Mouse (Mus musculus): Measurements from ENCODE around the gene Psme2. TPM values are rescaled to one million over a fixed set of nuclear protein-coding genes. Genes with fewer than 3 reads are reported as not detected.

The Psme2 gene
- polyA plus RNA-seq, 1 experiment from 2014 or later: 286 TPM

DNA sequence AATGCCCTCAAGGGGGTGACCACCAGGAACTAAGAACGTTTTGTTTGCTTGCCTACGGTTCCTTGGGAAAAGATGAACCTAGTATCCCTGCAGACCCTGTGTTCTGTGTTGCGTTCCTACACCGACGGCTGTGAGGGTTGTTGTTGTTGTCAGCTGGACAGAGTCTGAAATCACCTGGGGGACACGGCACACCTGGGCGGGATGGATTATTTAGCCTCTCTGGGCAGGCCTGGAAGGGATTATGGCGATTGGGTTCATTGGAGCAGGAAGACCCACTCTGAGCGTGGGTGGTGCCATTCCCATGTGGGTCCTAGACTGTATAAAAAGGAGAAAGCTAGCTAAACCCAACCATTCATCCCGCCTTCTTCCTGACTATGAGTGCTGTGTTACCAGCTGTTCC is 29.1 kb downstream of the Psme2 start:
- ATAC-seq (replicated peaks; ENCODE audit: low FRiP score, low read depth): no peak
- Histone ChIP-seq H3K36me3 (ENCODE audit: insufficient read depth, low read length) (peaks cover 29% of the 10 kb centered on the region), H3K4me3 (replicated peaks; ENCODE audit: low read depth, low read length) (no peak overlapping the region), H3K27me3 (ENCODE audit: insufficient read depth, low read length) (no peaks in the 10 kb centered on the region), H3K27ac (peak overlapping the region; percentile 79), H3K4me1 (replicated peaks; ENCODE audit: insufficient read depth, low read length) (peaks cover 9% of the 10 kb centered on the region; the same call in 1 of the 2 replicates), H3K4me2 (ENCODE audit: low read length) (peak overlapping the region; percentile 85), H3K9ac (ENCODE audit: low read depth, low read length) (no peak overlapping the region), H3K9me3 (replicated peaks; ENCODE audit: low read length) (no peaks in the 10 kb centered on the region)
- TF ChIP-seq CTCF (IDR thresholded peaks at IDR 0.05; ENCODE audit: low read depth): no peak
- 69% methylated on average over 10 of the region's 10 CpGs for WGBS
- no peak for DNase-seq (ENCODE audit: low spot score)

- Histone ChIP-seq H3K27me3 (ENCODE audit: insufficient read depth, low read length) (no peaks in the 10 kb centered on the region), H3K9ac (ENCODE audit: low read depth, low read length) (peak within 1 kb of the TSS; percentile 86), H3K27ac (peak within 1 kb of the TSS; percentile 100), H3K36me3 (ENCODE audit: insufficient read depth, low read length) (peaks cover 15% of the 10 kb centered on the region), H3K9me3 (replicated peaks; ENCODE audit: low read length) (no peaks in the 10 kb centered on the region), H3K4me2 (ENCODE audit: low read length) (peak within 1 kb of the TSS; percentile 85), H3K4me1 (replicated peaks; ENCODE audit: insufficient read depth, low read length) (peaks cover 9% of the 10 kb centered on the region; the same call in 1 of the 2 replicates), H3K4me3 (replicated peaks; ENCODE audit: low read depth, low read length) (peak within 1 kb of the TSS; percentile 68)
- TF ChIP-seq CTCF (IDR thresholded peaks at IDR 0.05; ENCODE audit: low read depth): no peak
- ATAC-seq (replicated peaks; ENCODE audit: low FRiP score, low read depth): peak; percentile 94
- under 1% methylated on average over 51 of the region's 51 CpGs for WGBS
- DNase-seq (ENCODE audit: low spot score): peak; percentile 99
These were observed 30.5 kb downstream of the Psme2 start, which contains the start of gene A730061H03Rik for GRCm38 (mm10) chr14:55560202-55561073. A730061H03Rik (minus strand) TSS chr14:55560406.

DNA sequence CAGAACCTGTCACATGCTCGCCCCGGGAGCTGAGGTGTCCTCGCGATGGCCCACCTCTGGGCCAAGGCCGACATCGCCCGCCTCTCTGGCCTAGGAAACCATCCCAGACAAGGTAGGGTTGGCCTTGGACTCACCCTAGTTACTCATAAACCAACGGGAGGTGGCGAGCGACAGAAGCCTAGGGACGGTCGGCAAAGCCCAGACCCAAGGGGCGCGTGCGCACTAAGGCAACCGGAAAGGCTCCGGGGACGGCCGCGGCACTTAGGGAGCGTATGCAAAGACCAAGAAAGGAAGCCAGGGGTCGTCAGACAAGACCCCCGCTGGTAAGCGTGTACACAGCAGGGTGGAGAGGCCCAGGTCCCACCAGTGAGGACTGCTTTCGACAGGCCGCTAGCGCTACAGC is 31.1 kb downstream of the Psme2 start, which contains the start of gene Dcaf11:
Dcaf11 (plus strand) TSS at position 208 of the 403 bp plus-strand sequence.
- peak; percentile 41; the same call in 1 of the 2 replicates for TF ChIP-seq CTCF (IDR thresholded peaks at IDR 0.05; ENCODE audit: low read depth)
- peak; percentile 98 for DNase-seq (ENCODE audit: low spot score)
- H3K4me1 ChIP-seq (replicated peaks; ENCODE audit: insufficient read depth, low read length): peaks cover 9% of the 10 kb centered on the region; the same call in 1 of the 2 replicates
- H3K27ac ChIP-seq: peak within 1 kb of the TSS; percentile 100
- ATAC-seq (replicated peaks; ENCODE audit: low FRiP score, low read depth): peak; percentile 86
- H3K9me3 ChIP-seq (replicated peaks; ENCODE audit: low read length): no peaks in the 10 kb centered on the region
- H3K4me2 ChIP-seq (ENCODE audit: low read length): peak within 1 kb of the TSS; percentile 85
- H3K9ac ChIP-seq (ENCODE audit: low read depth, low read length): peak within 1 kb of the TSS; percentile 86
- H3K4me3 ChIP-seq (replicated peaks; ENCODE audit: low read depth, low read length): peak within 1 kb of the TSS; percentile 68
- WGBS: 0% methylated on average over 27 of the region's 27 CpGs
- H3K27me3 ChIP-seq (ENCODE audit: insufficient read depth, low read length): no peaks in the 10 kb centered on the region
- H3K36me3 ChIP-seq (ENCODE audit: insufficient read depth, low read length): peaks cover 9% of the 10 kb centered on the region; the same call in 1 of the 2 replicates

GRCm38 (mm10) chr14:55558740-55559448 is 32.0 kb downstream of the Psme2 start:
- 50% methylated on average over 6 of the region's 6 CpGs for WGBS
- Histone ChIP-seq H3K9ac (ENCODE audit: low read depth, low read length) (peak overlapping the region; percentile 86; the same call in 1 of the 2 replicates), H3K4me1 (replicated peaks; ENCODE audit: insufficient read depth, low read length) (peaks cover 9% of the 10 kb centered on the region; the same call in 1 of the 2 replicates), H3K4me2 (ENCODE audit: low read length) (peak overlapping the region; percentile 85), H3K27me3 (ENCODE audit: insufficient read depth, low read length) (no peaks in the 10 kb centered on the region), H3K9me3 (replicated peaks; ENCODE audit: low read length) (no peaks in the 10 kb centered on the region), H3K27ac (peak overlapping the region; percentile 100), H3K4me3 (replicated peaks; ENCODE audit: low read depth, low read length) (peak overlapping the region; percentile 68), H3K36me3 (ENCODE audit: insufficient read depth, low read length) (0 out of 2 replicates have a peak, but pooled peaks cover 2% of the 10 kb centered on the region)
- TF ChIP-seq CTCF (IDR thresholded peaks at IDR 0.05; ENCODE audit: low read depth): no peak; the same call in 1 of the 2 replicates
- no peak for DNase-seq (ENCODE audit: low spot score)
- no peak for ATAC-seq (replicated peaks; ENCODE audit: low FRiP score, low read depth)

DNA sequence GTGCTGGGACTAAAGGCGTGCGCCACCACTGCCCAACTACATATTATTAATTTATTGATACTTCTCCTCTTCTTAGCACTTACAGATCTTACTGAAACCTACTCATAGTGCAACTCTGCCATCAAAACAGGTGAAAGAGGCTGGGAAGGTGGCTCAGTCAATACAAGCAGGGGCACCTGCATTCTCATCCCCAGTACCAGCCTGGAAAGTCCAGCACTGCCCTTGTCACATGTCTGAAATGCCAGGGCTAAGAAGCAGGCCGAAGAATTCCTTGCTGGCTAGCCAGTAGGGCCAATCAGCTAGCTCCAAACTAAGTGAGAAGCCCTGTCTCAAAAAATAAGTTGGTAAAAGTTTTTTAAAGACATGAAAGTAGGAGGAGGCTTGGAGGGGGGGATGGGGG is 33.3 kb downstream of the Psme2 start:
- peaks cover 9% of the 10 kb centered on the region; the same call in 1 of the 2 replicates for H3K4me1 ChIP-seq (replicated peaks; ENCODE audit: insufficient read depth, low read length)
- no peaks in the 10 kb centered on the region for H3K36me3 ChIP-seq (ENCODE audit: insufficient read depth, low read length)
- H3K4me3 ChIP-seq (replicated peaks; ENCODE audit: low read depth, low read length): no peak overlapping the region
- peak overlapping the region; percentile 86 for H3K27ac ChIP-seq
- 86% methylated on average over 3 of the region's 3 CpGs for WGBS
- H3K9me3 ChIP-seq (replicated peaks; ENCODE audit: low read length): no peaks in the 10 kb centered on the region
- no peaks in the 10 kb centered on the region for H3K27me3 ChIP-seq (ENCODE audit: insufficient read depth, low read length)
- TF ChIP-seq CTCF (IDR thresholded peaks at IDR 0.05; ENCODE audit: low read depth): no peak
- ATAC-seq (replicated peaks; ENCODE audit: low FRiP score, low read depth): no peak
- no peak for DNase-seq (ENCODE audit: low spot score)
- no peak overlapping the region for H3K4me2 ChIP-seq (ENCODE audit: low read length)
- H3K9ac ChIP-seq (ENCODE audit: low read depth, low read length): no peak overlapping the region

DNA sequence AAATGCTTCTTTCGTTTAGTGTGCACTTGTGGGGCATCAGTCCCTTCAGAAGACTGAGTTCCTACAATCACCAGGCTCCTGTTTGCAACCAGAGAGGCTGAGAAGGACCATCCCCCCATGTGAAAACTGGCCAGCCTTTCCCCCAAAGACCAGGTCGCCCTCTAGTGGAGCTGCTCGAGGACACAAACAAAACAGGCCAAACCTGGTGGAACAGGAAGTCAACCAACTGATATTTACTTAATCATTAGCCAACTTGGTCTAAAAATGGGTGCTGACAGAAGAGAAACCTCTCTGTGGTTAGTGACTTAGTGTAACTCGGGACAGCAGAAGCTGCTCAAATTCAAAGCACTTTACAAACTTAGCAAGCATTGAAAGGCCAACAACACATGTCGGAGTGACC is 33.9 kb downstream of the Psme2 start:
- TF ChIP-seq CTCF (IDR thresholded peaks at IDR 0.05; ENCODE audit: low read depth): peak; percentile 95
- Histone ChIP-seq H3K36me3 (ENCODE audit: insufficient read depth, low read length) (no peaks in the 10 kb centered on the region), H3K27ac (peak overlapping the region; percentile 86), H3K4me3 (replicated peaks; ENCODE audit: low read depth, low read length) (no peak overlapping the region), H3K9ac (ENCODE audit: low read depth, low read length) (no peak overlapping the region), H3K4me1 (replicated peaks; ENCODE audit: insufficient read depth, low read length) (peaks cover 9% of the 10 kb centered on the region; the same call in 1 of the 2 replicates), H3K4me2 (ENCODE audit: low read length) (peak overlapping the region; percentile 18; the same call in 1 of the 2 replicates), H3K27me3 (ENCODE audit: insufficient read depth, low read length) (no peaks in the 10 kb centered on the region), H3K9me3 (replicated peaks; ENCODE audit: low read length) (no peaks in the 10 kb centered on the region)
- 24% methylated on average over 5 of the region's 5 CpGs for WGBS
- ATAC-seq (replicated peaks; ENCODE audit: low FRiP score, low read depth): no peak
- DNase-seq (ENCODE audit: low spot score): peak; percentile 92
